Mouse (Mus musculus): ENCODE results near the gene Zfp11. TPM values are rescaled to one million over a fixed set of nuclear protein-coding genes. Genes with fewer than 3 reads are reported as not detected.
"Not testable (repeated sequence)": the region's sequence is repeated elsewhere in the genome, so short reads cannot be mapped to it uniquely, and the experiment has no call there.

Gene Zfp11
- polyA plus RNA-seq, 2 experiments, result 0.65 to 0.75 TPM

- Histone ChIP-seq H3K4me2 (ENCODE audit: low read depth) (no peak overlapping the region), H3K36me3 (replicated peaks; ENCODE audit: control insufficient read depth, insufficient read depth, low read depth) (no peaks in the 10 kb centered on the region), H3K9me3 (ENCODE audit: control insufficient read depth, low read length) (no peaks in the 10 kb centered on the region), H3K4me3 (ENCODE audit: insufficient read depth in 1 of 2, low read depth in 2 of 2, low read length in 2 of 2) (no peak overlapping the region), H3K27me3 (ENCODE audit: control insufficient read depth, insufficient read depth, low read length) (no peaks in the 10 kb centered on the region), H3K4me1 (replicated peaks; ENCODE audit: control insufficient read depth in 2 of 2, insufficient read depth in 2 of 2, low read length in 1 of 2) (peaks cover 0 to 3% of the 10 kb centered on the region in 2 experiments; a peak in 1 of 4 replicates), H3K27ac (no peak overlapping the region), H3K9ac (replicated peaks) (no peak overlapping the region)
- no peak for ATAC-seq (ENCODE audit: insufficient read depth)
- TF ChIP-seq CTCF (IDR thresholded peaks at IDR 0.05; ENCODE audit: low read depth) (no peak), EP300 (IDR thresholded peaks at IDR 0.05; ENCODE audit: low read depth) (no peak)
- no peak for DNase-seq (ENCODE audit: low read depth in 3 of 3, low spot score in 3 of 3)
- 48% methylated on average over 5 of the region's 5 CpGs for WGBS (ENCODE audit: insufficient replicate concordance)
Observed at GRCm38 (mm10) chr5:129621361-129621760, 48.5 kb downstream of the Zfp11 start.

- H3K4me2 ChIP-seq (ENCODE audit: low read depth); H3K27me3 ChIP-seq (ENCODE audit: control insufficient read depth, insufficient read depth, low read length); ATAC-seq (ENCODE audit: insufficient read depth); H3K9me3 ChIP-seq (ENCODE audit: control insufficient read depth, low read length); DNase-seq (ENCODE audit: low read depth in 3 of 3, low spot score in 3 of 3); H3K27ac ChIP-seq; H3K36me3 ChIP-seq (replicated peaks; ENCODE audit: control insufficient read depth, insufficient read depth, low read depth); H3K4me1 ChIP-seq (replicated peaks; ENCODE audit: control insufficient read depth in 2 of 2, insufficient read depth in 2 of 2, low read length in 1 of 2); H3K4me3 ChIP-seq (ENCODE audit: insufficient read depth in 1 of 2, low read depth in 2 of 2, low read length in 2 of 2); H3K9ac ChIP-seq (replicated peaks): not testable (repeated sequence)
- 38% methylated on average over 9 of the region's 9 CpGs for WGBS (ENCODE audit: insufficient replicate concordance)
- peak; percentile 42 for TF ChIP-seq CTCF (IDR thresholded peaks at IDR 0.05; ENCODE audit: low read depth)
Observed at GRCm38 (mm10) chr5:129620600-129620999, 49.3 kb downstream of the Zfp11 start.

GRCm38 (mm10) chr5:129611060-129611459 lies 58.8 kb downstream of the Zfp11 start:
- H3K36me3 ChIP-seq (replicated peaks; ENCODE audit: control insufficient read depth, insufficient read depth, low read depth), result no peaks in the 10 kb centered on the region
- H3K27ac ChIP-seq, result no peak overlapping the region
- DNase-seq (ENCODE audit: low read depth in 3 of 3, low spot score in 3 of 3), result peak; percentile 29 to 31 (median 31)
- no peak overlapping the region for H3K9ac ChIP-seq (replicated peaks)
- no peak for ATAC-seq (ENCODE audit: insufficient read depth)
- no peaks in the 10 kb centered on the region for H3K27me3 ChIP-seq (ENCODE audit: control insufficient read depth, insufficient read depth, low read length)
- no peaks in the 10 kb centered on the region for H3K4me1 ChIP-seq (replicated peaks; ENCODE audit: control insufficient read depth in 2 of 2, insufficient read depth in 2 of 2, low read length in 1 of 2)
- 10% methylated on average over 1 of the region's 1 CpGs for whole genome bisulfite sequencing (ENCODE audit: insufficient replicate concordance)
- no peak overlapping the region for H3K4me2 ChIP-seq (ENCODE audit: low read depth)
- H3K9me3 ChIP-seq (ENCODE audit: control insufficient read depth, low read length), result no peaks in the 10 kb centered on the region
- H3K4me3 ChIP-seq (ENCODE audit: insufficient read depth in 1 of 2, low read depth in 2 of 2, low read length in 2 of 2), result no peak overlapping the region
- TF ChIP-seq EP300 (IDR thresholded peaks at IDR 0.05; ENCODE audit: low read depth), result no peak
- peak; percentile 78 for TF ChIP-seq CTCF (IDR thresholded peaks at IDR 0.05; ENCODE audit: low read depth)

- H3K4me3 ChIP-seq (ENCODE audit: insufficient read depth in 1 of 2, low read depth in 2 of 2, low read length in 2 of 2), result no peak overlapping the region
- no peak for TF ChIP-seq EP300 (IDR thresholded peaks at IDR 0.05; ENCODE audit: low read depth)
- TF ChIP-seq CTCF (IDR thresholded peaks at IDR 0.05; ENCODE audit: low read depth), result no peak
- no peaks in the 10 kb centered on the region for H3K9me3 ChIP-seq (ENCODE audit: control insufficient read depth, low read length)
- H3K9ac ChIP-seq (replicated peaks), result no peak overlapping the region
- DNase-seq (ENCODE audit: low read depth in 3 of 3, low spot score in 3 of 3) (no peak), ATAC-seq (ENCODE audit: insufficient read depth) (no peak)
- no peak overlapping the region for H3K4me2 ChIP-seq (ENCODE audit: low read depth)
- H3K4me1 ChIP-seq (replicated peaks; ENCODE audit: control insufficient read depth in 2 of 2, insufficient read depth in 2 of 2, low read length in 1 of 2), result no peaks in the 10 kb centered on the region
- H3K27me3 ChIP-seq (ENCODE audit: control insufficient read depth, insufficient read depth, low read length), result no peaks in the 10 kb centered on the region
- H3K27ac ChIP-seq, result no peak overlapping the region
- 70% methylated on average over 8 of the region's 8 CpGs for WGBS (ENCODE audit: insufficient replicate concordance)
- H3K36me3 ChIP-seq (replicated peaks; ENCODE audit: control insufficient read depth, insufficient read depth, low read depth), result no peaks in the 10 kb centered on the region
Observed at GRCm38 (mm10) chr5:129607476-129607875, 62.4 kb downstream of the Zfp11 start.

Other genes starting within 250 kb of the Zfp11 start
- gene Sfswap, start 168.9 kb downstream of the Zfp11 start, polyA plus RNA-seq (2012; rRNA removed), result 21.3 and 25.9 TPM in 2 replicates
- gene Sfswap, start 168.9 kb downstream of the Zfp11 start, polyA plus RNA-seq (2014; fragmentation: Nextera tagmentation; extraction: Ambion mirVana), result 13.1 and 15.7 TPM in 2 replicates
- 0.18 and 0.26 TPM in 2 replicates for gene Mmp17, start 85.9 kb downstream of the Zfp11 start, polyA plus RNA-seq (2012; rRNA removed)
- 0.20 and 0.49 TPM in 2 replicates for gene Mmp17, start 85.9 kb downstream of the Zfp11 start, polyA plus RNA-seq (2014; fragmentation: Nextera tagmentation; extraction: Ambion mirVana)
- gene Sept14, start 38.4 kb upstream of the Zfp11 start, polyA plus RNA-seq (2012; rRNA removed), result not detected in 2 replicates
- gene Sept14, start 38.4 kb upstream of the Zfp11 start, polyA plus RNA-seq (2014; fragmentation: Nextera tagmentation; extraction: Ambion mirVana), result not detected in 2 replicates
- 46.8 and 54.6 TPM in 2 replicates for gene Mrps17, start 45.4 kb upstream of the Zfp11 start, polyA plus RNA-seq (2012; rRNA removed)
- 111 TPM in 2 replicates for gene Mrps17, start 45.4 kb upstream of the Zfp11 start, polyA plus RNA-seq (2014; fragmentation: Nextera tagmentation; extraction: Ambion mirVana)
- 8.5 and 15.9 TPM in 2 replicates for gene Nipsnap2, start 55.0 kb upstream of the Zfp11 start, polyA plus RNA-seq (2012; rRNA removed)
- gene Nipsnap2, start 55.0 kb upstream of the Zfp11 start, polyA plus RNA-seq (2014; fragmentation: Nextera tagmentation; extraction: Ambion mirVana), result 22.6 and 22.8 TPM in 2 replicates
- 33.3 and 33.6 TPM in 2 replicates for gene Psph, start 117.3 kb upstream of the Zfp11 start, polyA plus RNA-seq (2012; rRNA removed)
- gene Psph, start 117.3 kb upstream of the Zfp11 start, polyA plus RNA-seq (2014; fragmentation: Nextera tagmentation; extraction: Ambion mirVana), result 71.2 and 75.5 TPM in 2 replicates
- 8.6 and 10.0 TPM in 2 replicates for gene Sumf2, start 176.9 kb upstream of the Zfp11 start, polyA plus RNA-seq (2012; rRNA removed)
- 15.0 and 19.1 TPM in 2 replicates for gene Sumf2, start 176.9 kb upstream of the Zfp11 start, polyA plus RNA-seq (2014; fragmentation: Nextera tagmentation; extraction: Ambion mirVana)
- 452 and 500 TPM in 2 replicates for gene Chchd2, start 217.4 kb upstream of the Zfp11 start, polyA plus RNA-seq (2012; rRNA removed)
- 630 and 646 TPM in 2 replicates for gene Chchd2, start 217.4 kb upstream of the Zfp11 start, polyA plus RNA-seq (2014; fragmentation: Nextera tagmentation; extraction: Ambion mirVana)
- gene Zbed5, start 225.6 kb upstream of the Zfp11 start, polyA plus RNA-seq (2012; rRNA removed), result 0.43 and 0.70 TPM in 2 replicates
- 0.67 and 1.4 TPM in 2 replicates for gene Zbed5, start 225.6 kb upstream of the Zfp11 start, polyA plus RNA-seq (2014; fragmentation: Nextera tagmentation; extraction: Ambion mirVana)
- gene Phkg1, start 228.4 kb upstream of the Zfp11 start, polyA plus RNA-seq (2012; rRNA removed), result 0.05 and 0.10 TPM in 2 replicates
- 0.10 and 0.18 TPM in 2 replicates for gene Phkg1, start 228.4 kb upstream of the Zfp11 start, polyA plus RNA-seq (2014; fragmentation: Nextera tagmentation; extraction: Ambion mirVana)
- gene Nupr1l, start 238.4 kb upstream of the Zfp11 start, polyA plus RNA-seq (2012; rRNA removed), result 0.26 and 0.61 TPM in 2 replicates
- gene Nupr1l, start 238.4 kb upstream of the Zfp11 start, polyA plus RNA-seq (2014; fragmentation: Nextera tagmentation; extraction: Ambion mirVana), result 0.71 and 0.72 TPM in 2 replicates